Comparison of ENCODE assay signal across 16 mouse cellular contexts in the genomic region with DNA sequence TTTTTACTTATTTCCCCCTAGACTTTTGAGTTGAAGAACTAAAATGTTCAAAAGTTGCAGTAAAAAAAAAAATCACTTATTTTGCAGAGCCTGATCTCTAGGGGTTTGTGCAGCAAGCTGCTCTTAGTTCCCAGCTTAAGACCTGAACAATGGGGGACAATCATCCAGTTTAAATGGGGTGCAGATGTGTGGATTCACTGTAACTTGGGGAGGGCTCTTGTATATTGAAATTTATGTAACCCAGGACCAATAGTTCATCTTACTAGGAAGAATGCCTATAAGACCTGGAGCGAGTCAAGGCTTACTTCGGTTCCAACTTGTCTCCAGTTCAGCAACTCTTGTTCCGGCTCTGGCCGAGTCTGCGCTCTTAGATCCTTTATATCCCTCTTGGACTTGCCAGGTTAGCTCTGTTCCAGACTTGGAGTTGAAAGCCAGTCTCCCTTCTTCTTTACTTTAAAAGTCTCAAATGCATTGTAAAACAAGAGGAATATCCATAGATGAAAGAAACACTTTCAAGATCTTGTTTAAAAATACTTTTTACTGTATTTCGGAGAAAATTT.
"Had no signal": no experiment of that assay in that cellular context is flagged by ENCODE, and none has a peak within 500 bp of the region (broad histone marks: within the 10 kb centered on the region; RNA-seq: fewer than 3 reads in every experiment).

No protein-coding gene starts in this region.

- H3K4me3 ChIP-seq: lung, embryonic 15.5 days; megakaryocyte, embryonic 14.5 days; midbrain, embryonic 13.5 days; midbrain, embryonic 15.5 days; neural tube, embryonic 12.5 days had no signal

- H3K36me3 ChIP-seq: lung, embryonic 15.5 days; midbrain, embryonic 13.5 days; midbrain, embryonic 15.5 days; neural tube, embryonic 12.5 days had no signal

- H3K4me2 ChIP-seq: lung, embryonic 15.5 days; midbrain, embryonic 11.5 days; midbrain, embryonic 13.5 days; midbrain, embryonic 15.5 days; neural tube, embryonic 12.5 days had no signal

- H3K27me3 ChIP-seq: lung, embryonic 15.5 days; megakaryocyte, embryonic 14.5 days; midbrain, embryonic 13.5 days; midbrain, embryonic 15.5 days; neural tube, embryonic 12.5 days had no signal

- ATAC-seq: lung, postnatal 0 days; midbrain, embryonic 13.5 days; midbrain, embryonic 15.5 days had no signal

- H3K27ac ChIP-seq: lung, embryonic 15.5 days; macrophage; midbrain, embryonic 13.5 days; midbrain, embryonic 15.5 days; neural tube, embryonic 12.5 days had no signal

- DNase-seq: lung, adult 2 months; lung, postnatal 14 days; lung, postnatal 36 days; right cerebral cortex, postnatal 14 days; spleen, adult 18-20 months; thymus, adult 18-20 months; thymus, postnatal 14 days; thymus, postnatal 36 days had no signal

- H3K9me3 ChIP-seq: lung, embryonic 15.5 days; megakaryocyte, embryonic 14.5 days; midbrain, embryonic 13.5 days; midbrain, embryonic 15.5 days; neural tube, embryonic 12.5 days had no signal

- H3K9ac ChIP-seq: lung, embryonic 15.5 days; midbrain, embryonic 13.5 days; midbrain, embryonic 15.5 days; neural tube, embryonic 12.5 days had no signal

- H3K4me1 ChIP-seq: lung, embryonic 15.5 days; megakaryocyte, embryonic 14.5 days; midbrain, embryonic 13.5 days; midbrain, embryonic 15.5 days; neural tube, embryonic 12.5 days had no signal
